Mouse (Mus musculus) lung, postnatal 0 days (tissue): ENCODE results near the gene Eif4g3.

Experiments used
- CTCF ChIP-seq: IDR thresholded peaks from 2 replicates; pipeline ENCODE4 v1.5.1; 2016; ENCODE audit warnings: antibody characterized with exemption, mild to moderate bottlenecking
- EP300 ChIP-seq: IDR thresholded peaks from 2 replicates; pipeline ENCODE4 v1.6.1; 2016; ENCODE audit warnings: antibody characterized with exemption, mild to moderate bottlenecking, control low read depth

DNA sequence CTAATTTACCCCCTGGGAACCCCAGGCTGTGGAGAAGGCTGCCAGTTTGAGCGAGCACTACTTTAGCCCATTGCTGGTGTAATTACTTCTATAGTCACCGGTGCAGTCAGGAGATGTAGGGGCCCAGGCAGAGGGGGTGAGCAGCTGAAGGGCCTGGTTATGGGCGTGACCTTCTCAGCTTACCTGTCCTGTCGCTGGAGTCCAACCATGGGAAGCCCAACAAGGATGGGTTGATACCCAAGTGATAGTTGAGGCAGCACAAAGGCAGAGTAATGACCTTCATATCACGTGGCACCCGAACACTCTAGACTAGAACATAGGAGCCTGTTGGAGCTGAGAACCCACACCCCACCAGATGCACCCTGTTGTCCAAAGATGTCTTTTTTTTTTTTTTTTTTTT, 29.4 kb upstream of the Eif4g3 start:
- TF ChIP-seq CTCF: no peak
- no peak for TF ChIP-seq EP300
